Mouse (Mus musculus): ENCODE data around the gene Fxyd6. TPM values are rescaled to one million over a fixed set of nuclear protein-coding genes. Genes with fewer than 3 reads are reported as not detected.

Gene Fxyd6
- polyA plus RNA-seq, 1 experiment from 2014 or later, result 54.5 TPM

- Histone ChIP-seq H3K9ac (ENCODE audit: low read depth, low read length) (no peak overlapping the region), H3K4me2 (replicated peaks; ENCODE audit: low read depth) (no peak overlapping the region), H3K4me3 (ENCODE audit: low read depth, low read length) (no peak overlapping the region), H3K4me1 (replicated peaks; ENCODE audit: control insufficient read depth, insufficient read depth, low read length) (no peaks in the 10 kb centered on the region), H3K9me3 (ENCODE audit: control insufficient read depth) (no peaks in the 10 kb centered on the region), H3K27me3 (replicated peaks; ENCODE audit: control insufficient read depth, insufficient read depth, low read length) (no peaks in the 10 kb centered on the region), H3K36me3 (ENCODE audit: control insufficient read depth, insufficient read depth) (no peaks in the 10 kb centered on the region), H3K27ac (ENCODE audit: low read depth, low read length) (no peak overlapping the region)
- no peak for ATAC-seq
- WGBS, result 64% methylated on average over 5 of the region's 5 CpGs
- TF ChIP-seq CTCF (IDR thresholded peaks at IDR 0.05; ENCODE audit: low read depth), result no peak
Measured at GRCm38 (mm10) chr9:45382336-45382735, 12.4 kb downstream of the Fxyd6 start.

GRCm38 (mm10) chr9:45382834-45383233 is 12.8 kb downstream of the Fxyd6 start:
- no peaks in the 10 kb centered on the region for H3K36me3 ChIP-seq (ENCODE audit: control insufficient read depth, insufficient read depth)
- no peak for TF ChIP-seq CTCF (IDR thresholded peaks at IDR 0.05; ENCODE audit: low read depth)
- 88% methylated on average over 5 of the region's 5 CpGs for WGBS
- H3K9ac ChIP-seq (ENCODE audit: low read depth, low read length), result no peak overlapping the region
- no peaks in the 10 kb centered on the region for H3K27me3 ChIP-seq (replicated peaks; ENCODE audit: control insufficient read depth, insufficient read depth, low read length)
- no peaks in the 10 kb centered on the region for H3K9me3 ChIP-seq (ENCODE audit: control insufficient read depth)
- no peak overlapping the region for H3K4me3 ChIP-seq (ENCODE audit: low read depth, low read length)
- no peak overlapping the region for H3K4me2 ChIP-seq (replicated peaks; ENCODE audit: low read depth)
- ATAC-seq, result no peak
- no peak overlapping the region for H3K27ac ChIP-seq (ENCODE audit: low read depth, low read length)
- no peaks in the 10 kb centered on the region for H3K4me1 ChIP-seq (replicated peaks; ENCODE audit: control insufficient read depth, insufficient read depth, low read length)

GRCm38 (mm10) chr9:45383883-45384282 is 13.9 kb downstream of the Fxyd6 start:
- Histone ChIP-seq H3K9me3 (ENCODE audit: control insufficient read depth) (no peaks in the 10 kb centered on the region), H3K27ac (ENCODE audit: low read depth, low read length) (no peak overlapping the region), H3K9ac (ENCODE audit: low read depth, low read length) (no peak overlapping the region), H3K36me3 (ENCODE audit: control insufficient read depth, insufficient read depth) (no peaks in the 10 kb centered on the region), H3K27me3 (replicated peaks; ENCODE audit: control insufficient read depth, insufficient read depth, low read length) (no peaks in the 10 kb centered on the region), H3K4me1 (replicated peaks; ENCODE audit: control insufficient read depth, insufficient read depth, low read length) (no peaks in the 10 kb centered on the region), H3K4me3 (ENCODE audit: low read depth, low read length) (no peak overlapping the region), H3K4me2 (replicated peaks; ENCODE audit: low read depth) (no peak overlapping the region)
- 95% methylated on average over 6 of the region's 6 CpGs for WGBS
- TF ChIP-seq CTCF (IDR thresholded peaks at IDR 0.05; ENCODE audit: low read depth), result no peak
- ATAC-seq, result no peak

- Histone ChIP-seq H3K4me3 (ENCODE audit: low read depth, low read length) (no peak overlapping the region), H3K27me3 (replicated peaks; ENCODE audit: control insufficient read depth, insufficient read depth, low read length) (no peaks in the 10 kb centered on the region), H3K9ac (ENCODE audit: low read depth, low read length) (no peak overlapping the region), H3K4me2 (replicated peaks; ENCODE audit: low read depth) (no peak overlapping the region), H3K27ac (ENCODE audit: low read depth, low read length) (no peak overlapping the region), H3K4me1 (replicated peaks; ENCODE audit: control insufficient read depth, insufficient read depth, low read length) (no peaks in the 10 kb centered on the region), H3K36me3 (ENCODE audit: control insufficient read depth, insufficient read depth) (no peaks in the 10 kb centered on the region), H3K9me3 (ENCODE audit: control insufficient read depth) (no peaks in the 10 kb centered on the region)
- no peak for TF ChIP-seq CTCF (IDR thresholded peaks at IDR 0.05; ENCODE audit: low read depth)
- ATAC-seq, result no peak
- 77% methylated on average over 5 of the region's 5 CpGs for WGBS
Measured at GRCm38 (mm10) chr9:45386698-45387097, 16.7 kb downstream of the Fxyd6 start.

- peak; percentile 60; the same call in 1 of the 2 replicates for ATAC-seq
- no peaks in the 10 kb centered on the region for H3K27me3 ChIP-seq (replicated peaks; ENCODE audit: control insufficient read depth, insufficient read depth, low read length)
- H3K4me1 ChIP-seq (replicated peaks; ENCODE audit: control insufficient read depth, insufficient read depth, low read length), result no peaks in the 10 kb centered on the region
- H3K27ac ChIP-seq (ENCODE audit: low read depth, low read length), result no peak overlapping the region
- TF ChIP-seq CTCF (IDR thresholded peaks at IDR 0.05; ENCODE audit: low read depth), result peak; percentile 99
- no peaks in the 10 kb centered on the region for H3K36me3 ChIP-seq (ENCODE audit: control insufficient read depth, insufficient read depth)
- H3K9me3 ChIP-seq (ENCODE audit: control insufficient read depth), result no peaks in the 10 kb centered on the region
- no peak overlapping the region for H3K4me3 ChIP-seq (ENCODE audit: low read depth, low read length)
- WGBS, result 44% methylated on average over 12 of the region's 12 CpGs
- H3K9ac ChIP-seq (ENCODE audit: low read depth, low read length), result no peak overlapping the region
- no peak overlapping the region for H3K4me2 ChIP-seq (replicated peaks; ENCODE audit: low read depth)
Measured at GRCm38 (mm10) chr9:45388385-45388994, 18.5 kb downstream of the Fxyd6 start.

- H3K9ac ChIP-seq (ENCODE audit: low read depth, low read length), result no peak overlapping the region
- H3K36me3 ChIP-seq (ENCODE audit: control insufficient read depth, insufficient read depth), result no peaks in the 10 kb centered on the region
- no peak overlapping the region for H3K4me3 ChIP-seq (ENCODE audit: low read depth, low read length)
- H3K9me3 ChIP-seq (ENCODE audit: control insufficient read depth), result no peaks in the 10 kb centered on the region
- no peaks in the 10 kb centered on the region for H3K4me1 ChIP-seq (replicated peaks; ENCODE audit: control insufficient read depth, insufficient read depth, low read length)
- no peak overlapping the region for H3K27ac ChIP-seq (ENCODE audit: low read depth, low read length)
- 82% methylated on average over 8 of the region's 8 CpGs for WGBS
- ATAC-seq, result no peak
- no peak for TF ChIP-seq CTCF (IDR thresholded peaks at IDR 0.05; ENCODE audit: low read depth)
- no peaks in the 10 kb centered on the region for H3K27me3 ChIP-seq (replicated peaks; ENCODE audit: control insufficient read depth, insufficient read depth, low read length)
- no peak overlapping the region for H3K4me2 ChIP-seq (replicated peaks; ENCODE audit: low read depth)
Measured at GRCm38 (mm10) chr9:45389596-45389995, 19.6 kb downstream of the Fxyd6 start.

- Histone ChIP-seq H3K36me3 (ENCODE audit: control insufficient read depth, insufficient read depth) (no peaks in the 10 kb centered on the region), H3K9ac (ENCODE audit: low read depth, low read length) (no peak overlapping the region), H3K4me2 (replicated peaks; ENCODE audit: low read depth) (no peak overlapping the region), H3K4me1 (replicated peaks; ENCODE audit: control insufficient read depth, insufficient read depth, low read length) (no peaks in the 10 kb centered on the region), H3K27me3 (replicated peaks; ENCODE audit: control insufficient read depth, insufficient read depth, low read length) (no peaks in the 10 kb centered on the region), H3K9me3 (ENCODE audit: control insufficient read depth) (no peaks in the 10 kb centered on the region), H3K4me3 (ENCODE audit: low read depth, low read length) (no peak overlapping the region), H3K27ac (ENCODE audit: low read depth, low read length) (no peak overlapping the region)
- WGBS, result 63% methylated on average over 7 of the region's 7 CpGs
- no peak for TF ChIP-seq CTCF (IDR thresholded peaks at IDR 0.05; ENCODE audit: low read depth)
- ATAC-seq, result no peak
Measured at GRCm38 (mm10) chr9:45391299-45391698, 21.3 kb downstream of the Fxyd6 start.

Data from intestine, postnatal 0 days (tissue).